Mouse (Mus musculus) heart, embryonic 14.5 days (tissue): Measurements from ENCODE around the gene Trpm3. TPM values are rescaled to one million over a fixed set of nuclear protein-coding genes. Genes with fewer than 3 reads are reported as not detected.

Experiments used
- ATAC-seq: fragments of 200-750 bp; cut with Nextera tagmentation; 2 replicates; pipeline ENCODE4 v1.8.0; 2017; ENCODE audit warnings: low read depth, moderate TSS enrichment; ENCODE audit not compliant: insufficient number of reproducible peaks, insufficient read depth, low FRiP score
- H3K27ac ChIP-seq, 2 experiments: fragments of 200-500 bp in 1 of 2; fragments of 300-500 bp in 1 of 2; sonication (generic) in 1 of 2; replicated peaks in 1 of 2; 2 replicates each; pipeline ENCODE4 v1.5.1; 2012 to 2014; ENCODE audit warnings: low read depth in 2 of 2, low read length in 2 of 2, control low read depth in 1 of 2, mild to moderate bottlenecking in 1 of 2, mixed read lengths in 1 of 2; ENCODE audit not compliant: control insufficient read depth in 1 of 2, insufficient read depth in 1 of 2
- H3K27me3 ChIP-seq: fragments of 300-500 bp; sonication (generic); 2 replicates; pipeline ENCODE4 v1.6.1; 2014; ENCODE audit warnings: mild to moderate bottlenecking, low read length, control low read depth; ENCODE audit not compliant: control insufficient read depth, insufficient read depth
- H3K36me3 ChIP-seq: fragments of 300-500 bp; sonication (generic); 2 replicates; pipeline ENCODE4 v1.6.1; 2014; ENCODE audit warnings: mild to moderate bottlenecking, control low read depth, low read length, mixed read lengths; ENCODE audit not compliant: control insufficient read depth, insufficient read depth
- H3K4me1 ChIP-seq, 2 experiments: fragments of 200-500 bp in 1 of 2; fragments of 300-500 bp in 1 of 2; sonication (generic) in 1 of 2; 2 replicates each; pipeline ENCODE4 v1.6.1; 2012 to 2014; ENCODE audit warnings: low read length in 2 of 2, control low read depth in 1 of 2, mixed read lengths in 1 of 2; ENCODE audit not compliant: control insufficient read depth in 2 of 2, insufficient read depth in 2 of 2
- H3K4me2 ChIP-seq: fragments of 300-500 bp; sonication (generic); 2 replicates; pipeline ENCODE4 v1.6.1; 2014; ENCODE audit warnings: mild to moderate bottlenecking, low read length
- H3K4me3 ChIP-seq, 2 experiments: fragments of 200-500 bp in 1 of 2; fragments of 300-500 bp in 1 of 2; sonication (generic) in 1 of 2; 2 replicates each; pipeline ENCODE4 v1.5.1; 2012 to 2014; ENCODE audit warnings: low read length in 2 of 2, mild to moderate bottlenecking in 2 of 2, control low read depth in 1 of 2, low read depth in 1 of 2, moderate library complexity in 1 of 2; ENCODE audit not compliant: control insufficient read depth in 1 of 2, insufficient read depth in 1 of 2
- H3K9ac ChIP-seq: fragments of 300-500 bp; sonication (generic); 2 replicates; pipeline ENCODE4 v1.6.1; 2014; ENCODE audit warnings: mild to moderate bottlenecking, low read length
- H3K9me3 ChIP-seq: fragments of 300-500 bp; sonication (generic); 2 replicates; pipeline ENCODE4 v1.6.1; 2016; ENCODE audit warnings: low read length, control low read depth; ENCODE audit not compliant: control insufficient read depth
- WGBS: fragments of 180-500 bp; shearing (Covaris S2); extraction: QIAGEN DNeasy Blood & Tissue Kit; methylation state at CpG from one replicate; pipeline ENCODE4 v1.1.7; 2014; 5-methylcytosine and 5-hydroxymethylcytosine counted together
- polyA plus RNA-seq: library from polyadenylated mRNA; unstranded; fragments of >200 nt; fragmentation: Nextera tagmentation; extraction: Ambion mirVana; gene quantifications from 2 replicates; pipeline ENCODE4 v1.2.1, GENCODE M21; 2014

The Trpm3 gene
- polyA plus RNA-seq, 1 experiment from 2014 or later, result 1.2 TPM

GRCm38 (mm10) chr19:22796996-22797395, 658.1 kb downstream of the Trpm3 start:
- Histone ChIP-seq H3K27me3 (no peaks in the 10 kb centered on the region), H3K4me2 (no peak overlapping the region), H3K4me3 (no peak overlapping the region), H3K4me1 (no peaks in the 10 kb centered on the region), H3K9me3 (no peaks in the 10 kb centered on the region), H3K9ac (no peak overlapping the region), H3K27ac (no peak overlapping the region), H3K36me3 (no peaks in the 10 kb centered on the region)
- ATAC-seq, result no peak
- WGBS, result 92% methylated on average over 2 of the region's 2 CpGs

GRCm38 (mm10) chr19:22800471-22800870, 661.6 kb downstream of the Trpm3 start:
- Histone ChIP-seq H3K36me3 (no peaks in the 10 kb centered on the region), H3K9ac (no peak overlapping the region), H3K4me1 (no peaks in the 10 kb centered on the region), H3K9me3 (no peaks in the 10 kb centered on the region), H3K4me3 (no peak overlapping the region), H3K27me3 (no peaks in the 10 kb centered on the region), H3K4me2 (no peak overlapping the region), H3K27ac (no peak overlapping the region)
- no peak for ATAC-seq
- 27% methylated on average over 5 of the region's 5 CpGs for WGBS

GRCm38 (mm10) chr19:22803396-22803795, 664.5 kb downstream of the Trpm3 start:
- no peaks in the 10 kb centered on the region for H3K4me1 ChIP-seq
- no peak overlapping the region for H3K4me3 ChIP-seq
- no peak overlapping the region for H3K27ac ChIP-seq
- no peak overlapping the region for H3K9ac ChIP-seq
- H3K4me2 ChIP-seq, result no peak overlapping the region
- H3K27me3 ChIP-seq, result no peaks in the 10 kb centered on the region
- no peaks in the 10 kb centered on the region for H3K9me3 ChIP-seq
- H3K36me3 ChIP-seq, result no peaks in the 10 kb centered on the region
- no peak for ATAC-seq

GRCm38 (mm10) chr19:22804311-22804710, 665.5 kb downstream of the Trpm3 start:
- no peaks in the 10 kb centered on the region for H3K4me1 ChIP-seq
- no peak overlapping the region for H3K4me2 ChIP-seq
- ATAC-seq, result no peak
- no peaks in the 10 kb centered on the region for H3K27me3 ChIP-seq
- no peak overlapping the region for H3K27ac ChIP-seq
- H3K36me3 ChIP-seq, result no peaks in the 10 kb centered on the region
- no peak overlapping the region for H3K4me3 ChIP-seq
- H3K9ac ChIP-seq, result no peak overlapping the region
- 41% methylated on average over 2 of the region's 2 CpGs for WGBS
- no peaks in the 10 kb centered on the region for H3K9me3 ChIP-seq

GRCm38 (mm10) chr19:22810247-22810646, 671.4 kb downstream of the Trpm3 start:
- Histone ChIP-seq H3K9me3 (no peaks in the 10 kb centered on the region), H3K36me3 (no peaks in the 10 kb centered on the region), H3K27ac (no peak overlapping the region), H3K4me3 (no peak overlapping the region), H3K9ac (no peak overlapping the region), H3K4me1 (no peaks in the 10 kb centered on the region), H3K27me3 (no peaks in the 10 kb centered on the region), H3K4me2 (no peak overlapping the region)
- ATAC-seq, result no peak
- 86% methylated on average over 3 of the region's 3 CpGs for WGBS

GRCm38 (mm10) chr19:22821741-22822140, 682.9 kb downstream of the Trpm3 start:
- Histone ChIP-seq H3K9ac (no peak overlapping the region), H3K27ac (no peak overlapping the region), H3K4me2 (no peak overlapping the region), H3K9me3 (no peaks in the 10 kb centered on the region), H3K27me3 (no peaks in the 10 kb centered on the region), H3K4me3 (no peak overlapping the region), H3K36me3 (no peaks in the 10 kb centered on the region), H3K4me1 (peaks cover 0 to 2% of the 10 kb centered on the region in 2 experiments; a peak in 1 of 4 replicates)
- 80% methylated on average over 8 of the region's 8 CpGs for WGBS
- ATAC-seq, result no peak

- 79% methylated on average over 9 of the region's 9 CpGs for WGBS
- no peak overlapping the region for H3K27ac ChIP-seq
- no peaks in the 10 kb centered on the region for H3K9me3 ChIP-seq
- no peak overlapping the region for H3K4me2 ChIP-seq
- peaks cover 0 to 2% of the 10 kb centered on the region in 2 experiments; a peak in 1 of 4 replicates for H3K4me1 ChIP-seq
- no peak overlapping the region for H3K4me3 ChIP-seq
- H3K36me3 ChIP-seq, result no peaks in the 10 kb centered on the region
- H3K27me3 ChIP-seq, result no peaks in the 10 kb centered on the region
- no peak for ATAC-seq
- H3K9ac ChIP-seq, result no peak overlapping the region
Measured at GRCm38 (mm10) chr19:22823491-22823981, 684.7 kb downstream of the Trpm3 start.

GRCm38 (mm10) chr19:22825812-22826211, 687.0 kb downstream of the Trpm3 start:
- no peak overlapping the region for H3K4me3 ChIP-seq
- no peaks in the 10 kb centered on the region for H3K9me3 ChIP-seq
- no peak for ATAC-seq
- H3K27me3 ChIP-seq, result no peaks in the 10 kb centered on the region
- no peak overlapping the region for H3K4me2 ChIP-seq
- peaks cover 0 to 2% of the 10 kb centered on the region in 2 experiments; a peak in 1 of 4 replicates for H3K4me1 ChIP-seq
- H3K27ac ChIP-seq, result no peak overlapping the region
- H3K9ac ChIP-seq, result no peak overlapping the region
- WGBS, result 23% methylated on average over 1 of the region's 1 CpGs
- no peaks in the 10 kb centered on the region for H3K36me3 ChIP-seq
